Mouse (Mus musculus): ENCODE measurements around the gene Parg.

GRCm38 (mm10) chr14:32183846-32184245 lies 17.9 kb upstream of the Parg start:
- no peak for TF ChIP-seq CTCF (IDR thresholded peaks at IDR 0.05; ENCODE audit: low read depth)
- TF ChIP-seq EP300 (optimal IDR thresholded peaks at IDR 0.05) = no peak

Data from stomach, postnatal 0 days (tissue).